Mouse (Mus musculus) midbrain, postnatal 0 days (tissue): Measurements from ENCODE around the gene Cinp. TPM values are rescaled to one million over a fixed set of nuclear protein-coding genes. Genes with fewer than 3 reads are reported as not detected.
A peak's percentile ranks its signal among the peaks of the same experiment; 100 is the strongest.

Experiments
- ATAC-seq: fragments of 200-750 bp; cut with Nextera tagmentation; 2 replicates; pipeline ENCODE4 v1.8.0; 2017; ENCODE audit warnings: moderate number of reproducible peaks, mild to moderate bottlenecking, moderate TSS enrichment, moderate library complexity; ENCODE audit not compliant: low FRiP score
- DNase-seq: peaks from one replicate; pipeline ENCODE4 v3.0.0-alpha.2; 2015; ENCODE audit warnings: low spot score
- H3K27ac ChIP-seq: fragments of 300-500 bp; sonication (generic); 2 replicates; pipeline ENCODE4 v1.5.1; 2014; ENCODE audit warnings: low read depth, mild to moderate bottlenecking, low read length, mixed read lengths
- H3K27me3 ChIP-seq: fragments of 300-500 bp; sonication (generic); 2 replicates; pipeline ENCODE4 v1.6.1; 2014; ENCODE audit warnings: low read length, control low read depth, mixed read lengths; ENCODE audit not compliant: insufficient read depth
- H3K36me3 ChIP-seq: fragments of 300-500 bp; sonication (generic); 2 replicates; pipeline ENCODE4 v1.6.1; 2014; ENCODE audit warnings: low read length, control low read depth, mixed read lengths; ENCODE audit not compliant: insufficient read depth
- H3K4me1 ChIP-seq: fragments of 300-500 bp; sonication (generic); 2 replicates; pipeline ENCODE4 v1.6.1; 2014; ENCODE audit warnings: mild to moderate bottlenecking, control low read depth, antibody characterized with exemption, low read length, mixed read lengths; ENCODE audit not compliant: insufficient read depth
- H3K4me2 ChIP-seq: fragments of 300-500 bp; sonication (generic); 2 replicates; pipeline ENCODE4 v1.6.1; 2014; ENCODE audit warnings: low read depth, mild to moderate bottlenecking, low read length, mixed read lengths; ENCODE audit not compliant: poor library complexity, severe bottlenecking
- H3K4me3 ChIP-seq: fragments of 300-500 bp; sonication (generic); 2 replicates; pipeline ENCODE4 v1.5.1; 2014; ENCODE audit warnings: low read depth, mild to moderate bottlenecking, low read length, moderate library complexity
- H3K9ac ChIP-seq: fragments of 300-500 bp; sonication (generic); replicated peaks from 2 replicates; pipeline ENCODE4 v1.6.1; 2014; ENCODE audit warnings: mild to moderate bottlenecking, low read length, moderate library complexity, mixed read lengths; ENCODE audit not compliant: poor library complexity, severe bottlenecking
- H3K9me3 ChIP-seq: fragments of 300-500 bp; sonication (generic); 2 replicates; pipeline ENCODE4 v1.6.1; 2016; ENCODE audit warnings: low read length, control low read depth
- CTCF ChIP-seq: IDR thresholded peaks from 2 replicates; pipeline ENCODE4 v1.5.1; 2016; ENCODE audit warnings: antibody characterized with exemption, mild to moderate bottlenecking
- WGBS: fragments of 180-500 bp; shearing (Covaris S2); extraction: QIAGEN DNeasy Blood & Tissue Kit; methylation state at CpG from one replicate; pipeline ENCODE4 v1.1.7; 2014; 5-methylcytosine and 5-hydroxymethylcytosine counted together
- polyA plus RNA-seq: library from polyadenylated mRNA; unstranded; fragments of >200 nt; fragmentation: Nextera tagmentation; extraction: Ambion mirVana; gene quantifications from 2 replicates; pipeline ENCODE4 v1.2.1, GENCODE M21; 2015
- total RNA-seq: library from RNA; depleted of rRNA; stranded (reverse); fragments of >200 nt; gene quantifications from 2 replicates; pipeline ENCODE4 v1.2.3, GENCODE M21; 2014; rRNA removed

Gene Cinp
- total and polyA plus RNA-seq, 2 experiments from 2014 or later = 91.3 to 153 TPM

GRCm38 (mm10) chr12:110836729-110837128 lies 52.2 kb downstream of the Cinp start:
- TF ChIP-seq CTCF = no peak

GRCm38 (mm10) chr12:110835182-110835581 lies 53.8 kb downstream of the Cinp start:
- 95% methylated on average over 3 of the region's 3 CpGs for WGBS

More at GRCm38 (mm10) chr12:110836729-110837128, 52.2 kb downstream of the Cinp start:
- Histone ChIP-seq H3K36me3 (no peaks in the 10 kb centered on the region), H3K9ac (no peak overlapping the region), H3K9me3 (no peaks in the 10 kb centered on the region), H3K27me3 (no peaks in the 10 kb centered on the region), H3K4me2 (no peak overlapping the region), H3K4me3 (no peak overlapping the region), H3K4me1 (0 out of 2 replicates have a peak, but pooled peaks cover 3% of the 10 kb centered on the region), H3K27ac (0 out of 2 replicates have a peak overlapping the region, but pooled peaks have one; percentile 51)
- DNase-seq (no peak), ATAC-seq (no peak)
- WGBS = 43% methylated on average over 6 of the region's 6 CpGs

GRCm38 (mm10) chr12:110830293-110831024 lies 58.5 kb downstream of the Cinp start:
- Histone ChIP-seq H3K27ac (no peak overlapping the region), H3K36me3 (peaks cover 4% of the 10 kb centered on the region; the same call in 1 of the 2 replicates), H3K4me2 (no peak overlapping the region), H3K4me1 (no peaks in the 10 kb centered on the region), H3K4me3 (no peak overlapping the region), H3K9me3 (no peaks in the 10 kb centered on the region), H3K27me3 (no peaks in the 10 kb centered on the region), H3K9ac (no peak overlapping the region)
- no peak for TF ChIP-seq CTCF
- WGBS = 82% methylated on average over 9 of the region's 11 CpGs
- no peak for ATAC-seq
- DNase-seq = no peak

More at GRCm38 (mm10) chr12:110835182-110835581, 53.8 kb downstream of the Cinp start:
- DNase-seq (no peak), ATAC-seq (no peak)
- Histone ChIP-seq H3K9ac (no peak overlapping the region), H3K36me3 (no peaks in the 10 kb centered on the region), H3K27me3 (no peaks in the 10 kb centered on the region), H3K4me2 (no peak overlapping the region), H3K9me3 (no peaks in the 10 kb centered on the region), H3K4me1 (0 out of 2 replicates have a peak, but pooled peaks cover 3% of the 10 kb centered on the region), H3K4me3 (no peak overlapping the region), H3K27ac (no peak overlapping the region)
- no peak for TF ChIP-seq CTCF

- Histone ChIP-seq H3K9ac (no peak overlapping the region), H3K4me1 (no peaks in the 10 kb centered on the region), H3K4me3 (no peak overlapping the region), H3K4me2 (no peak overlapping the region), H3K36me3 (peaks cover 4% of the 10 kb centered on the region; the same call in 1 of the 2 replicates), H3K27me3 (no peaks in the 10 kb centered on the region), H3K27ac (no peak overlapping the region), H3K9me3 (no peaks in the 10 kb centered on the region)
- no peak for TF ChIP-seq CTCF
- no peak for ATAC-seq
- 100% methylated on average over 4 of the region's 4 CpGs for WGBS
- DNase-seq = no peak
These were observed 60.0 kb downstream of the Cinp start for GRCm38 (mm10) chr12:110828908-110829307.

Other genes starting within 250 kb of the Cinp start
- gene 1700001K19Rik, start 206.5 kb downstream of the Cinp start, total RNA-seq = not detected in 2 replicates
- 0.17 TPM in 1 of 2 replicates, not detected in the other for gene 1700001K19Rik, start 206.5 kb downstream of the Cinp start, polyA plus RNA-seq
- gene Hsp90aa1, start 186.4 kb downstream of the Cinp start, total RNA-seq = 567 and 693 TPM in 2 replicates
- gene Hsp90aa1, start 186.4 kb downstream of the Cinp start, polyA plus RNA-seq = 1,476 and 1,620 TPM in 2 replicates
- gene Wdr20, start 151.2 kb downstream of the Cinp start, total RNA-seq = 33.8 and 38.7 TPM in 2 replicates
- gene Wdr20, start 151.2 kb downstream of the Cinp start, polyA plus RNA-seq = 16.0 and 16.2 TPM in 2 replicates
- 10.7 and 23.7 TPM in 2 replicates for gene Mok, start 48.2 kb downstream of the Cinp start, total RNA-seq
- gene Mok, start 48.2 kb downstream of the Cinp start, polyA plus RNA-seq = 17.0 and 18.9 TPM in 2 replicates
- 4.5 and 5.4 TPM in 2 replicates for gene Zfp839, start 38.9 kb downstream of the Cinp start, total RNA-seq
- gene Zfp839, start 38.9 kb downstream of the Cinp start, polyA plus RNA-seq = 1.7 and 1.9 TPM in 2 replicates
- 22.9 and 23.6 TPM in 2 replicates for gene Tecpr2, start 119 bp upstream of the Cinp start, total RNA-seq
- gene Tecpr2, start 119 bp upstream of the Cinp start, polyA plus RNA-seq = 4.8 and 4.9 TPM in 2 replicates
- 11.8 and 14.0 TPM in 2 replicates for gene Ankrd9, start 89.9 kb upstream of the Cinp start, total RNA-seq
- gene Ankrd9, start 89.9 kb upstream of the Cinp start, polyA plus RNA-seq = 12.1 and 13.4 TPM in 2 replicates
- gene Rcor1, start 150.2 kb upstream of the Cinp start, total RNA-seq = 11.3 and 14.9 TPM in 2 replicates
- gene Rcor1, start 150.2 kb upstream of the Cinp start, polyA plus RNA-seq = 2.5 and 2.7 TPM in 2 replicates